Mouse (Mus musculus): Measurements from ENCODE around the gene Cln5.

Gene Cln5

DNA sequence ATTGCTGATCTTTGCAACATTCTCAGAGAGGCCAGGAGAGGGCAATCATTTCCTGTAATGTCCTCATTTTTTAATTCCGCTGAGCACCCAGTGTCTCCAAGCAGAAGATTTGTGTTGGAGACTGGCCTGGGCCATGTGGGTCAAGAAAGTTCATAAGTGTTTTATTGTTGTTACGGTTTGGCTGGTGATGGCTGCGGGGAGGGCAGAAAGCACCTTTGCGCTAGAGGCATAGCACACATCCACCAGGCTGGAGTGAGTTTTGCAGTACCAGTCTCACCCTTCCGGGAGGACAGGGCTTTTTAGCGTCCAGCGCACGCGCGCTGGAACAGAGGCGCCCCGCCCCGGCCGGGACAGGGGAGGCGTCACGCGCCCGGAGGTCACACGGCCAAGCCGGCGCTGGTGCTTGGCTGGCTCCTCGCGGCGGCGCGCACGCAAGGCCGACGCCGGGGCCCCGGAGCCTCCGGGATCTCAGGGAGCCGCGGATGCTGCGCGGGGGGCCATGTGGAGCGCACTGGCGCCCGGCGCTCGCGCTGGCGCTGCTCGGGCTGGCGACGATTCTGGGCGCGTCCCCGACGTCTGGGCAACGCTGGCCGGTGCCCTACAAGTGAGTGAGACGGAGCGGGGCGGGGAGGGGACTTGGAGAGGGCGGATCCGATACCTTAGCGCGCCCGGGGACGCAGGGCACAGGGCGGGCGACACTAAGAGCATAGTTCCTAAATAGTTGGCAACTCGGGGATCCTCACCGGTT lies at the start of gene Cln5:
Gene Cln5 (plus strand): TSS at position 353 of the 748 bp plus-strand sequence.
- DNase-seq, result peak; percentile 89

DNA sequence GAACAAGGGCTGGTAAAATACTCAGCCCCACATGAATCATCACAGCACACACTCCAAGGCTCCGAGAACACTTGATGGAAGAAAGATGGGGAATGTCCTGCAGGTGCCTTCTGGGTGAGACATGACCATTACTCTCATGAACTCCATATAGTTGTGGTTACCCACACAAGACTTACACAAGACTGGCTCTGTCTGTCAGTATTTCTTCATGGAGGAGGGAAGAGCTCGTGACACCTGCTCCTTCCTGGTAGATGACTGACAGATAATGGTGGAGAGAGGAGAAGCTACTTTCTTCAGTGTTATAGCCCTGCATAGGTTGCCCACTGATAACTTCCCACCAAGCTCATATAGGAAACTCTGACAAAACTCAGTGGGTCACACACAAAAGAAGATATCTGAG lies 40.8 kb upstream of the Cln5 start:
- no peak for DNase-seq

DNA sequence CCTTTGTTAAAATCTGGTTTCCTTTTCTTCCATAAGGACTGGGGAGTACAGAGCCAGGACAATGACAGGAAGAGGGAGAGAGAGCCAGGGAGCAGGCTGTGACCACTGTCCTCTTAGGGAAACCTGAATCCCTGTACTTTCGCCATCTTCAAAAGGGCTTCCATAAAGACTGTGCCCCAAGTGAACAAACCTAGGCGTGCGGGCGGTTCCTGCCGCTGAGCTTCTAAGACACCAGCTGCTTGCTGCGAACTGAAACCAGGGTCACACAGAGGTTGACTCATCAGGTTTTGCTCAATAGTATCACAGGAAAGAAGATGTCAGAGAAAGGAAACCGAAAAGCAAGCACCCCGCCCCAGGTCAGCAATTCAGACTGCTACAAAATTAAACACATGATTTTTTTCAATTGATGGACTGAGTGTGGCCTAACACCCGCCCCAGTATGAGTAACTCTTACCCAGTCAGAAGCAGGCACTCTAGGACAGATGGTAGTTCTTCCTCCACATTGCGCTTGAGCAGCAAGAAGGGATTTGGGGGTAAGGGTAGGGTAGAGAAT lies 36.7 kb upstream of the Cln5 start:
- DNase-seq, result no peak

DNA sequence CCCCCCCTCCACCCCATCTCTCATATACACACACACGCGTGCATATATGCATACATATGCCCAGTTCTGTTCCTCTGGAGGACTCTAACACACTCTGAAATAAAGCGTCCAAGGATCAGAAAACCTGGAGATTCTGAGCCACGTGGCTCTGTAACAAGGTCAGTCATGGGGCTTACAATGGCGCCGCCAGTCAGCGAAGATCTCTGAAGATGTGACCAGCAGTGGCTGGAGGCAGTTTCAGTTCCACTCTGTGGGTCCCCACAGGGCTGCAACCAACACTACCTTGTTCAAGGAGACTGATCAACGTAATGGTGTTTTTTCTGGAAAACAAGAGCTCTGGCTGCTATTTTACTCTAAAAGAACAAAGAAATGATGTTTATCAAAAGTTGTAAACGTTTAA lies 35.9 kb upstream of the Cln5 start:
- no peak for DNase-seq

DNA sequence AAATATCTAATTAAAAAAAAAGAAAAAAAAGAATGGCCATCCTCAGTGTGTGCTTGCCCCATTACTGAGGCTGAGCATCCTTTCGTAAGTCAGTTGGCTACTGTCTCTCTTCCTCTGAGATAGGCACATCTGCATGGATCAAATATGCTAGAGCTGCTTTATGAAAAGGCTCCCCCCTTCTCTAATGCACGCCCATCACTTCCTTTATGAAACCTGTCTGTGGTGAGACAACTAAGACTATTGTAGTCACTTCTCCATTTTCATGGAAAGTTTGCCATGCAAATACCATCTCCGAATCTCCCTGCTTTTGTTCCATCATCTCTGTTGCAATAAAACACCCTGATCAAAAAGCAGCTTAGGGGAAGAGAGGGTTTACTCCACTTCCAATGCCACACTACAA lies 33.0 kb upstream of the Cln5 start:
- no peak for DNase-seq

DNA sequence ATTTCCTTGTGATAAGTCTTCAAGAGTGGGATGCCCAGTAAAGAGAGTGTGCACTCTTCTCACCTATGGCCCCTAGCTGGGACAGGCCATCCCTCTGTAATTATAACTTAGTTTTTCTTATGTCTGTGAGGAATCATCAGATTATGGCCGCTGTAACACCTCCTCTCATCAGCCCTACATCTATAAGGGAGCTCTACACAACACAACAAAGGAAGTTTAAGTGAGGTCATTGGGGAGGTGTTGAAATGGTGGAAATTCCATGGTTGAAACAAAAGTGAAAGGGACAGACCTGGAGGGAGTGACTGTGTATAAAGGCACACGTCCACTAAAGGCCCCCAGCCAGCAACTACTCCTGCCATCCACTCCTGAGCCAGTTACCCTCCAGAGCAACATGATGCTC lies 23.3 kb upstream of the Cln5 start, which contains the start of gene Acod1:
Gene Acod1 (plus strand): TSS at position 301 of the 400 bp plus-strand sequence.
- no peak for DNase-seq

DNA sequence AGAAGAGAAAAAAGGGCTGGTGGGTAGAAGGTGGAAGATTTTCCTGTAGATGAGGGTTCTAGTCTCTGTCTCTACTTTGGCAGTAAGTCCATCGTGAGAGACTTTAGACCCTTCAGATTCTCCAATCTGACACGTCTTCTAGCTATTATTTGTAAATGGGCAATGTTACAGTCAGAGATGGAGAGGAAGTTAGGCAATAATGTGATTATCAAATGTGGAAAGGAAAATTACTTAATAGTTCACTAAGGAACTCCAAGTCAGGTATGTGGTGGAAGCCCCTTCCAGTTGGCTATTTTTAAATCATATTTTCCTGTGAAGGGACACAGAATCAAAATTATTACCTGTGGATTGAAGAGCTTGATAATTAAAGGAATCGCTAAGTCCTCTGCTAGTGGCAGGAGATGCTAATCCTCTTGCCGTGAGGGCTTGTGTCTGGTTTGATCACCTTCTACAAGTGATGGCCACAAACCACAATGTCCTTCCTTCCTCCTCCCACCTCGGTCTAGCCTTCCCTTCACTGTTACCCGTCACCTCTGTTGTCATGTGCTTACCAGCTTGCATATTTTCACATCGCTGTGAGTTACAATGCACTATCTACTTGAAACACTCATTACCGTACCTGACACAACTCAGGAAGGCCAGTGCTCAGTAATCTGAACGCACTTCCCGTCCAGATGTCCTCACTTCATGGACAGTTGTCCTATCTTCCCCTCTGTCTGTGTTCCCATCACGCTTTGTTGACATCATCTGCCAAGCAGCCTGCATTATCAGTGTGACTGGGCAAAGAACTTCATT lies 21.5 kb upstream of the Cln5 start:
- no peak for DNase-seq

DNA sequence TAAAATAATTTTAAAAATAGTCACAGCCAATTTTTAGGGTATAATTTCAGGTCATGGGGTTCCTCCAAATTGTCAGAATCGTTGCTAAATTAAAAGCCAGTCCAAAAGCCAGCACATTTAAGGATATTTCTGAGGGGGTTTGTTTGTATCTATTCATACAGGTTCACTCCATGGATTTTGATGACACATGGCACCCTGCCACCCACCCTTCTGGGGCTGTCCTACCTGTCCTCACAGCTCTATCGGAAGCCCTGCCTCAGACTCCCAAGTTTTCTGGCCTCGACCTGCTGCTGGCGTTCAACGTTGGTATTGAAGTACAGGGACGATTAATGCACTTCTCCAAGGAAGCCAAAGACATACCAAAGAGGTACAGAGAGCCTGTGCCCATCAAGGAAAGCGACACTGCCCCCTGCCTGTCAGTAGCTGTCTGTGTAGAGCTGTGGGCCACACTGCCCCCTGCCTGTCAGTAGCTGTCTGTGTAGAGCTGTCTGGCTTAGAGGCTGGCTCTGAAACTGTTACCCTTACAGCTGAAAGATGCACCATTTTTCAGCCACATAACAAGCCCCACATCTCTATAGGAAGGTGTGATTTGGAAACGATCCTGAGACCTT lies 18.8 kb upstream of the Cln5 start:
- DNase-seq, result peak; percentile 62

DNA sequence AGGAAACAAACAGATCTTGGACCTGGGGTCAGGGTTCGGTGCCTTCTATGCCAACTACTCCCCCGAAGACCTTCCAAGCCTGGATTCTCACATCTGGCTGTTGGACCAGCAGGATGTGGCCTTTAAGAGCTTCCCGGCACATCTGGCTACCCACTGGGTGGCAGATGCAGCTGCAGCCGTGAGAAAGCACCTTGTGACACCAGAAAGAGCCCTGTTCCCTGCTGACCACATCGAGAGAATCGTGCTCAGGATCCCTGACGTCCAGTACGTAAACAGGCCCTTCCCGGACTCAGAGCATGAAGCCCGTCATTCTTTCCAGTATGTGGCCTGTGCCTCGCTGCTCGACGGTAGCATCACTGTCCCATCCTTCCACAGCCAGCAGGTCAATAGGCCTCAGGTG lies 15.3 kb upstream of the Cln5 start:
- DNase-seq, result no peak

DNA sequence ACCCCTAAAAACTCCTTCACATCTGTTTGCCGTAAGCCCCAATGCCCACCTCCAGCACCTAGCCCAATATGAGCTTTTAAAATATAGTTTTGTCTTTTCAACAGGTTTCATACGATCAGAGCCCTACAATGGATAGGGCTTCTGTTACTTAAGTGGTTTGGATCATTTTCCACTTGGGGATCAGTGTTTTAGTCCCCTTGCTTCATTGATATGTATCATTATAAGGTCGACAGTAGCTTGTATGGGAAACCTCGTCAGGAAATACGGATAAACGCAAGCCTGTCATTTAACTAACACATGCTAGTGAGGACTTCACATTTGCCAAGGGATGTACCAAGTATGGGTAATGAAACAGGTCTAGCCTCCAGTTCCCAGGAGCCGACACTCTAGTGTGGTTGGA lies 13.4 kb upstream of the Cln5 start:
- DNase-seq, result no peak

DNA sequence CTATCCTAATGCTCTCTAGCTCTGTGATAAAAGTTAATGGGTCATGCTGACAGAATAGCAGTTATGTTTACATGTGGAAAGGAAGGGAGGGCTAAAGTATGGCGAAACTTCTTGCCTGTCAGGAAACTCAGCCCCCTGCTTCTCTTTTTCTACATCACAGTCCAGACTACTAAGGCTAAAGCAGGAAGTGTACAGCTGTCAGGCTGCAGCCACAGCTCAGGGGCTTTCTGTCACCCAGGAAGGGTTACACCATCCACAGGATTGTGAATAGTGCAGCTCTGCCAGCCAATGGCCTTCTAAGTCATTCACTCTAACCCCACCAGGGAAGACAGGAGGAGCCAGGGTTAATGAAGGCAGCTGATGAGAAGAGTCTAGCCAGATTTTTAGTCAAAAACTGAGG lies 11.0 kb upstream of the Cln5 start:
- no peak for DNase-seq

DNA sequence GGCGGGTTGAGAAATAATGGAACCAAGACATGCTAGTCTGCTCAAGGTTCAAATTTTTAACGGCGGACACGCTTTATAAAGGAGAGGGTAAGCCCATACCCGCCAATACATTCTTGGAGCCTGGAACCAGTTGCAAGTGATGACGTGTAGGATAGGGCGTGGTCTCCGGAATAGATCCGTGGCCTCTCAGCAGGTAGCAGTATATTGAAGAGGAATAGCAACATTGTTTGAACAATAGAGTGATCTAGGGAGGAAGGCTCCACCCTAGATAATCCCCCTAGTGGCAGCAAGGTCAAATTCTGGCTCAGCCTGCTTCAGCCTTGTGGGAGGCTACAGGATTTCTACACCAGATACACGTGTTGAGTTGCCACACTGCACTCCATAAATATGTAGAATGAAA lies 10.5 kb upstream of the Cln5 start:
- no peak for DNase-seq

DNA sequence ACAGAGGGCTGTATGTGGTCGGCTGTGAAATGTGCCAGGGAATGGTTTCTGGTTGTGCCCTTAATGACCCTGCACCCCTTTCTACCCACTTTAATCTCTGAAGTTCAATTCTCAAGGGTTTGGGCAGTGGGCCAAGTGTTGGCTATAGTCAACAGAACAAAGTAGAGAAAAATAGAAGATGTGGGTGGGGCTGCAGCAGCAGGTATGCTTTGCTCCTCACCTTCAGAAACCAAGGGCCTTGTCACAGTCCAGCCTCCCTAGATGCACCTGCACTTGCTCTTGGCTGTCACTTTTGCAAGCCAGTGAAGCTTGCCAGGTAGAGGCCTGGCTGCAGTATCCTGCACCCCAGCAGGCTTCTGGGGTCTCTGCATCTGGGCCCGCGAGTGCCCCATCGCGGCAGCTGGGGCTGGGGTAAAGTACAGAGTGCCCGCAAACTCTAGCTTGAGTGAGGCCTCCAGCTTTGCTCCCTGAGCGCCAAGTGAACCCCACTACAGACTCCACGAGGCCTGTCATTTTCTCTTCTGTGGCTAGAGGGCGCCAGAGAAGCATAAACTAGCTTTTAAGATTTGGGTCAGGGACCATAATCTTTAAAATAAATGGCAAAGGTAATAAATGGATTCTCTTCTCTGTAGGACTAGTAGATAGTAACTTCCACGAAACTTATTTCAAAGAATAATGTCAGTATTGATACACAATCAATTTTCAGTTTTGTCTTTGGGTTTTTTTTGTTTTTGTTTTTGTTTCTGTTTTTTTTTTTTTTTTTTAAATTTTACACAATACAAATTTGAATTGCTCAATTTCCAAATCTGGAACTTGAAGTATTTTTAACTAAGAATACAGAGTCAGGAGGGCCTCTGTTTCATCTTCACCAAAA lies 4.5 kb upstream of the Cln5 start:
- DNase-seq, result peak; percentile 63

DNA sequence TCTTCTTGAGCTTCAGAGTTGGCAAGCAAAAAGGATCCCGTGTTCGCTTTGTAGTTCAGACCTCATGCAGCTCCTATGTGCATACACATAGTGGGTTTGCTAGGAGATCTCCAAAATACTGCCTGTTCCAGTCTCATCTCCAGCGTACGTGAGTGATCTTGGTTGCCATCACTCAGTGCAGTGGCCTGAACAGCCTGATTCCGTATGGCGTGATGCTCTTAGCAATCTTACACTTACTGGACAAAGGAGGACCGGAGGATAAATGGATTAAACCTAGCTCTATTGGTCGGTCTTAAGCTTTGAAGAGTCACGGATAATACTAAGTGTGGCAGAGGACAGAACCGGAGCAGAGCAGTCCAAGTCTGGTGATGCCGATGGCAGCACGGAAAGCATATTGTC lies 552 bp upstream of the Cln5 start:
- DNase-seq, result no peak

DNA sequence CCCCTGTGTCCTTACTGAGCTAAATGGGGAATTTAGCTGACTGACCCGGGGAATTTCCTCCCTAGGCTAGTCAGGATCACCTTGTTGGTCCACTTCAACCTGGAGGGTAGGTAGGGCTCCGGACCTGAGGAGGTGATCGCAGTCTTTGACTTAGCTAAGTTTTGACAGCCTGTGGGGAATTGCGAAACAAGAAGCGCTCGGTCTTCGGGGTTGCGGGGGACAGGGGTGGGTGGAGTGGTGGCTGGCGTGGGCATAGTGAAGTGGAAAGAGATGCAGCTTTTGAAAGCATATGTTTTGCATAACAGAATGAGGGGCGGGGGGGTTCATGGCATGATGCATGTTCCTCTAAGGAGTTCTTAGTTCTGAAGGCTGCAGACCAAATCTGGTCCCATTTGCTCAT lies 774 bp downstream of the Cln5 start:
- DNase-seq, result no peak

DNA sequence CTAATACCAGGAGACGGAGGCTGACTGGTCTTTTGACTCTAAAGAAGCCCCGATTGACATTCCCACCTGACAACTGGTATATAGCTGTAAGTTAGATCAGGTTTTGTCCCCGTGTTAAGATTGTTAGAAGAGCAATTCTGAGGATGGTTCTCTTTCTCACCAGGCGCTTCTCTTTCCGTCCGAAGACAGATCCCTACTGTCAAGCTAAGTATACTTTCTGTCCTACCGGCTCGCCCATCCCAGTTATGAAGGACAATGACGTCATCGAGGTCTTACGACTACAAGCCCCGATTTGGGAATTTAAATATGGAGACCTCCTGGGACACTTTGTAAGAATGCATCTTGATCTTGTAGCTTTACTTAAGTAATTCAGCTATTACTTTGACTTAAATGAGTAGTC lies 1.5 kb downstream of the Cln5 start:
- DNase-seq, result no peak

DNA sequence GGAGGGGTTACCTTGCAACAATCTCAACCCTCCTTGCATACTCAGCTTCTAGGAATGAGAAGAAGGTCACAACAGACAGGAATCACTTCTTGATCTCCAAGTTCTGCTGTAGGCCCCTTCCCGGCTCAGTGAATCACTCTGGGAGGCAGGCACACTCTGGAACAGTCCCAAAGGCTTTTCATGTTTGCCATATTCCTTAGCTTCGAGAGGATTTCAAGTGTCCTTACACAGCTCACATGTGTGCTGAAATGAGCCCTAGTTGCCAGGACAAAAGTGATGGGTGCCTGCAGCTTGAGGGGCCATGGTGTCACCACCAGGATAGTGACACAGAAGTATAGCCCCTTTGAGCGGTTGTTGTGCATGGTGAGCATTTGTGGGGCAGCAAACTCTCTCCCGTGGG lies 2.7 kb downstream of the Cln5 start:
- DNase-seq, result no peak

DNA sequence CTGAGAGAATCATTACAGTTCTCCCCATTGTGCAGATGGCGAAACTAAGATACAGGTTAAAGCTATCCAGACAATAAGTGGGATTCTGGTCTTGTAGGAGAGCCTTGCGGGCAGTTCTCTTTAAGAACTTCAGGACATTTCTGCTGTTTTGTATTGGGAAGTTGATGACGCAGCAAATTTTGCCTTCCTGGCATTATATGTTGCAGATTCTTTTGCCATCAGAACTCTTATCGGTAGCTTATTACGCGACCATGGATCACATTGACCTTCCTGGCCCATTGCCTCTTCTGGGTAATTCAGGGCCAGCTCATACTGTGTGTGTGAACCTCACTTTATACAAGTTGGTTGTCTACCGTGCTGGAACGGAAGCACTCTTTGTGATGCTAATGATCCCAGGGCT lies 3.8 kb downstream of the Cln5 start:
- no peak for DNase-seq

DNA sequence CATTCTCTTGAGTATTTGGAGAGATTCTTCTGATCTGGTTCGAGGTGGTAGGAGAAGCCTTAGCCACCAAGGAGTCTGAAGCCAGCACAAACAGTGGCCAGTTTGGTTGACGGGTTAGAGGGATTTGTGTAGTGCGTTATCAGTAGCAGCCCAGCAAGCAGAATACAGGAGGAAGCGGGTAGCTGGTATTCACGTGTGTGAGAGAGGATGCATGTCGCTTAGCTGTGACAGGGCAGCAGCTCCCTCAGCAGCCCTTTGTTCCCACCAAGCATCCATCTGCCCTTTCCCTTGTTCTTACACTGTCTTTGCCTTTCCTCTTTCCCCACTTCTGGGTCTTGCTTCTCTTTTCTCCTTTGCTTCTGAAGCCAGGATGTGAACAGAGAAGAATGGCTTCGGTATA lies 5.2 kb downstream of the Cln5 start:
- no peak for DNase-seq

DNA sequence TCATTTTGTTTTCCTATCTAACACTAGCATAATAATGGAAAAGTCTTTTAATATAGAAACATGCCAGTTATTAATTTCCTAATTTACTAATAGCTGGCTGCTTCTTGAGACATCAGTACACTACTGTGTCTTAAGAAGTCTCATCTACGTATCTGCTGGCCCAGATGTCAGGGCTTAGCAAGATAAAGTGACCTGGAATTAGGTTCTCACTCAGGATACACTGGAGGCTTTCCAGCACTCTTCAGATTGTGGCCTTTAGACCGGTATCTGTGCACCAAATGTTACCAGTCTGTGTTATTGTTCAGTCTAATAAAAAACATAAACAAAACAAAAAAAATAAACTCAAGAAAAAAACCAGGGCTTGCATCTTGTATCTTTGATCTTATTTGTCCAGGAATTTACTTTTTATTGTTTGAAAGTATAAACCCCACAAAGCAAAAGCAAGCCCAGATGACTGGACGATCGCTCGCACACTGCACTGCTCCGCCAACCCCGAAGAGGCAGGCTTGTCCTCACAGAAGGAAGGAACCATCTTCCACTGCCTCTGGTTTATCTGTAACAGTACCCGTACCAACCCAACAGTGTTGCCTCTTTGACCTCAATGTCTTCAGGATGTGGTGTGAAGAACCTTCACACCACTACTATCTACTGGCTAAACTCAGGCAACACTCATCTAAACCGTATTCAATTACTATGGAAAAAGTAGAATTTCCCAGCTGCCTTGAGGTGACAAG lies 7.4 kb downstream of the Cln5 start:
- no peak for DNase-seq

DNA sequence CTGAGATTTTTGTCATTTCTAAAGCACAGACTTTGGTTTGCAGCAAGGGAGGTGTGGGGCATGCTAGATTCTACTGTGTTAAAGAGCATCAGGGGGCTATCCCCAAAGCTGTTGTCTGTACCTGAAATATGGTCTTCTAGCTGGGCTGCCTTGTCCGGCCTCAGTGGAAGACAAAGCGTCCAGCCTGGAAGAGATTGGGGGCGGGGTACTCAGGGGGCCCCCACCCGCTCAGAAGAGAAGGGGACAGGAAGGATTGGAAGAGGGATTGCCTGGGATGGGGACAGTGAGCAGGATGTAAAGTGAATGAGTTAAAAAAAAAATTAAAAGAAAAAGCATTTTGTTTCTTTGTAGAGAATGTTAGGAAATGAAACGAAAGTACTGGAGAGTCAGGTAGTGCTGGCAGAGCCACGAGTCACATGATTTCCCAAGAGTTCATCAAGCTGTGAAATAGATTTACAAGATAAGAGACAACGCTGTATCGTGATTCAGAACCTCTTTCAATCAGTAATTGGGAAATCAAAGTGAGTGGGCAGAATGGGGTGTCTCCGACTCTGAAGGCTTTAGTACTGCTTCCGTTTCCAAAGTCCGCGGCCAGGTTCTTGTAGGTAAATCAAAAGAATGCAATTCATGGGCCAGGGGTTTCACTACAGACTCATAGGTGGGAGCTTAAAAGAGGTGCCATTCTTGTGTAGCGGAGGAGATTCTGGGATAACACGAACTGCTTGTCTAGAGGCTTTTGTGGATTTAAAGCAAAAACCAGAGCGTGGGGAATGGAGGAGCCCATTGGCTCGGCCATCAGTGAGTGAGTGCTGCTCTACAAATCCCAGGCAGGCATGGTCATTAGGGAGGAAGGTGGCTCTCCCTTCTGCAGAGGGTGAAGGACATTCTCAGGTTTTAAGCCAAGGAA lies 8.2 kb downstream of the Cln5 start:
- no peak for DNase-seq
